Comparison of ENCODE assay signal across 9 mouse cellular contexts in genomic region chr11:106163546-106163945, GRCm38 (mm10). TPM values are rescaled to one million over a fixed set of nuclear protein-coding genes. Genes with fewer than 3 reads are reported as not detected.
A peak's percentile ranks its signal among the peaks of the same experiment; 100 is the strongest.
DNase-seq lines count a peak whose midpoint lies in the region; ATAC-seq and TF ChIP-seq lines count a peak whose summit lies in the region.
"Had no signal": no experiment of that assay in that cellular context is flagged by ENCODE, and none has a peak within 500 bp of the region (broad histone marks: within the 10 kb centered on the region; RNA-seq: fewer than 3 reads in every experiment).

No protein-coding gene starts in this region.

- H3K27ac ChIP-seq in lung, embryonic 14.5 days (ENCODE audit: low read depth), result peak overlapping the region; percentile 58
- H3K27ac ChIP-seq in heart, embryonic 13.5 days (replicated peaks), result peak overlapping the region; percentile 54
- no peak overlapping the region for H3K27ac ChIP-seq in neural tube, embryonic 15.5 days (replicated peaks)

- no peak overlapping the region for H3K9ac ChIP-seq in lung, embryonic 14.5 days
- H3K9ac ChIP-seq in heart, embryonic 13.5 days, result no peak overlapping the region
- H3K9ac ChIP-seq in neural tube, embryonic 15.5 days (replicated peaks), result no peak overlapping the region

- H3K36me3 ChIP-seq in lung, embryonic 14.5 days (ENCODE audit: insufficient read depth), result peaks cover 38% of the 10 kb centered on the region
- H3K36me3 ChIP-seq in heart, embryonic 13.5 days, result peaks cover 58% of the 10 kb centered on the region
- peaks cover 41% of the 10 kb centered on the region for H3K36me3 ChIP-seq in neural tube, embryonic 15.5 days

- H3K9me3 ChIP-seq in lung, embryonic 14.5 days (ENCODE audit: low read depth, low read length), result no peaks in the 10 kb centered on the region
- no peaks in the 10 kb centered on the region for H3K9me3 ChIP-seq in heart, embryonic 13.5 days
- H3K9me3 ChIP-seq in neural tube, embryonic 15.5 days (replicated peaks), result no peaks in the 10 kb centered on the region

- no peaks in the 10 kb centered on the region for H3K4me1 ChIP-seq in lung, embryonic 14.5 days (ENCODE audit: insufficient read depth)
- peaks cover 27% of the 10 kb centered on the region for H3K4me1 ChIP-seq in lung, adult 2 months (ENCODE audit: control insufficient read depth, insufficient read depth, low read length)
- peaks cover 21% of the 10 kb centered on the region for H3K4me1 ChIP-seq in heart, embryonic 13.5 days
- peaks cover 26% of the 10 kb centered on the region for H3K4me1 ChIP-seq in neural tube, embryonic 15.5 days

- DNase-seq in lung, embryonic 14.5 days, result peak; percentile 27
- DNase-seq in lung, adult 2 months, result no peak
- peak; percentile 60 for DNase-seq in kidney, postnatal 10 days
- peak; percentile 25 for DNase-seq in naive thymus-derived CD4-positive, alpha-beta T cell, adult 2 months (ENCODE audit: low read depth)
- DNase-seq in thymus, postnatal 14 days, result no peak

- no peak for ATAC-seq in lung, embryonic 14.5 days (ENCODE audit: insufficient read depth)
- ATAC-seq in heart, embryonic 13.5 days (ENCODE audit: extremely low read depth, insufficient number of reproducible peaks, low FRiP score, low TSS enrichment), result no peak
- ATAC-seq in neural tube, embryonic 15.5 days (ENCODE audit: low FRiP score), result no peak
- ATAC-seq: forebrain, embryonic 14.5 days had no signal

- WGBS in lung, embryonic 14.5 days, result 86% methylated on average over 4 of the region's 4 CpGs
- WGBS in lung, adult 2 months, result 40% methylated on average over 4 of the region's 4 CpGs
- WGBS in heart, embryonic 13.5 days, result 67% methylated on average over 4 of the region's 4 CpGs
- 88% methylated on average over 4 of the region's 4 CpGs for WGBS in neural tube, embryonic 15.5 days

- no peak overlapping the region for H3K4me3 ChIP-seq in lung, embryonic 14.5 days (ENCODE audit: low read depth, low read length)
- H3K4me3 ChIP-seq in lung, adult 2 months (replicated peaks; ENCODE audit: extremely low read depth, low read depth, low read length), result no peak overlapping the region
- no peak overlapping the region for H3K4me3 ChIP-seq in heart, embryonic 13.5 days
- H3K4me3 ChIP-seq in neural tube, embryonic 15.5 days (replicated peaks), result no peak overlapping the region

- TF ChIP-seq POLR2A in lung, adult 2 months (IDR thresholded peaks at IDR 0.05; ENCODE audit: borderline replicate concordance, extremely low read depth, low read depth, low read length), result no peak

- TF ChIP-seq CTCF in lung, embryonic 14.5 days (IDR thresholded peaks at IDR 0.05; ENCODE audit: low read depth), result no peak
- no peak for TF ChIP-seq CTCF in lung, adult 2 months (IDR thresholded peaks at IDR 0.05; ENCODE audit: insufficient read depth, low read length)

- H3K27me3 ChIP-seq in lung, embryonic 14.5 days (ENCODE audit: insufficient read depth, low read length), result no peaks in the 10 kb centered on the region
- H3K27me3 ChIP-seq in heart, embryonic 13.5 days (replicated peaks), result no peaks in the 10 kb centered on the region
- H3K27me3 ChIP-seq in neural tube, embryonic 15.5 days (replicated peaks), result no peaks in the 10 kb centered on the region

- no peak overlapping the region for H3K4me2 ChIP-seq in lung, embryonic 14.5 days
- no peak overlapping the region for H3K4me2 ChIP-seq in heart, embryonic 13.5 days
- H3K4me2 ChIP-seq in neural tube, embryonic 15.5 days, result no peak overlapping the region

RNA-seq across cellular contexts. Expression of gene Limd2, which starts 2.9 kb away (rescaled TPM):
- 211 and 229 TPM in 2 replicates for polyA plus RNA-seq in lung, embryonic 14.5 days (2014; fragmentation: Nextera tagmentation; extraction: Ambion mirVana)
- polyA plus RNA-seq in lung, adult 2 months (2012; rRNA removed), result 72.7 and 114 TPM in 2 replicates
- polyA plus RNA-seq in heart, embryonic 13.5 days (2015; fragmentation: Nextera tagmentation; extraction: Ambion mirVana), result 119 TPM in 2 replicates
- polyA plus RNA-seq in neural tube, embryonic 15.5 days (2015; fragmentation: Nextera tagmentation; extraction: Ambion mirVana), result 148 and 172 TPM in 2 replicates

RNA-seq across cellular contexts. Expression of gene Gm10840, which starts 2.9 kb away (rescaled TPM):
- polyA plus RNA-seq in lung, embryonic 14.5 days (2014; fragmentation: Nextera tagmentation; extraction: Ambion mirVana), result not detected in 2 replicates
- polyA plus RNA-seq in lung, adult 2 months (2012; rRNA removed), result not detected in 2 replicates
- not detected in 2 replicates for polyA plus RNA-seq in heart, embryonic 13.5 days (2015; fragmentation: Nextera tagmentation; extraction: Ambion mirVana)
- polyA plus RNA-seq in neural tube, embryonic 15.5 days (2015; fragmentation: Nextera tagmentation; extraction: Ambion mirVana), result not detected in 2 replicates
- polyA plus RNA-seq: forebrain, embryonic 14.5 days; stomach, embryonic 16.5 days had no signal

RNA-seq across cellular contexts. Expression of gene Strada, which starts 38.4 kb away (rescaled TPM):
- 31.7 and 32.6 TPM in 2 replicates for polyA plus RNA-seq in lung, embryonic 14.5 days (2014; fragmentation: Nextera tagmentation; extraction: Ambion mirVana)
- polyA plus RNA-seq in lung, adult 2 months (2012; rRNA removed), result 24.5 and 33.3 TPM in 2 replicates
- polyA plus RNA-seq in heart, embryonic 13.5 days (2015; fragmentation: Nextera tagmentation; extraction: Ambion mirVana), result 18.9 and 20.4 TPM in 2 replicates
- polyA plus RNA-seq in neural tube, embryonic 15.5 days (2015; fragmentation: Nextera tagmentation; extraction: Ambion mirVana), result 29.2 and 30.7 TPM in 2 replicates

RNA-seq across cellular contexts. Expression of gene Ccdc47, which starts 52.6 kb away (rescaled TPM):
- 66.5 and 69.6 TPM in 2 replicates for polyA plus RNA-seq in lung, embryonic 14.5 days (2014; fragmentation: Nextera tagmentation; extraction: Ambion mirVana)
- 12.8 and 21.5 TPM in 2 replicates for polyA plus RNA-seq in lung, adult 2 months (2012; rRNA removed)
- 79.6 and 81.5 TPM in 2 replicates for polyA plus RNA-seq in heart, embryonic 13.5 days (2015; fragmentation: Nextera tagmentation; extraction: Ambion mirVana)
- 96.2 and 98.3 TPM in 2 replicates for polyA plus RNA-seq in neural tube, embryonic 15.5 days (2015; fragmentation: Nextera tagmentation; extraction: Ambion mirVana)

RNA-seq across cellular contexts. Expression of gene Ddx42, which starts 53.2 kb away (rescaled TPM):
- 75.5 and 82.1 TPM in 2 replicates for polyA plus RNA-seq in lung, embryonic 14.5 days (2014; fragmentation: Nextera tagmentation; extraction: Ambion mirVana)
- 8.8 and 13.3 TPM in 2 replicates for polyA plus RNA-seq in lung, adult 2 months (2012; rRNA removed)
- 43.5 and 46.7 TPM in 2 replicates for polyA plus RNA-seq in heart, embryonic 13.5 days (2015; fragmentation: Nextera tagmentation; extraction: Ambion mirVana)
- polyA plus RNA-seq in neural tube, embryonic 15.5 days (2015; fragmentation: Nextera tagmentation; extraction: Ambion mirVana), result 75.0 and 77.6 TPM in 2 replicates

Comparison
In these comparisons a context has a peak if more than half of its experiments do, and no peak if none do; other contexts are left out.
1. DNase-seq: peak in lung, embryonic 14.5 days (single experiment), kidney, postnatal 10 days (single experiment) and naive thymus-derived CD4-positive, alpha-beta T cell, adult 2 months (single experiment); none in lung, adult 2 months (single experiment) and thymus, postnatal 14 days (single experiment).